Mouse (Mus musculus) heart, adult 2 months (tissue): ENCODE data around the gene Hoxd11.

ENCODE experiments used
- EP300 ChIP-seq: fragments of 200-500 bp; IDR thresholded peaks from 2 replicates; pipeline ENCODE4 v1.6.1; 2011; ENCODE audit warnings: low read depth, low read length, control low read depth; ENCODE audit not compliant: insufficient read depth
- POLR2A ChIP-seq: fragments of 200-500 bp; IDR thresholded peaks from 2 replicates; pipeline ENCODE4 v1.6.1; 2011; ENCODE audit warnings: mild to moderate bottlenecking, low read depth, low read length, control low read depth; ENCODE audit not compliant: insufficient read depth

DNA sequence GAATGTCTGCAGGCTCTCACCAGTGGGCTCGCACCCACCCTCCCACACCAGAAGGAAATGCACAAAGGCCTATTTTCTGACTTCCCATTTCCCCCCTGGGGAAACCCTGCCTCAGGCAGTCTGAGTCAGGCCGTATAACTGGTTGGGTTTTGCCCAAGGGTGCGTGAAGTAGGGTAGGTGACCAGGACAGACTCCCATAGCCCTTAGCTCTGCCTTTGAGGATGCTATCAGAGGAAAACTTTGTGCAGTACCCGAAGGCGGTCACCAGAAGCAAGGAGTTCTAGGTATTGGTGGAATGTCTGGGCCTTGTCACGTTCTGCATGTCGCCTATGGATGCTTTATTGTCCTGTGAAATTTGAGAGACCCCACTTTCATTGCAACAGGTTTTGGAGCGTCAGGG is 43.6 kb downstream of the Hoxd11 start:
- TF ChIP-seq POLR2A (no peak), EP300 (no peak)
